Mouse (Mus musculus): Measurements from ENCODE around the gene Dctn2. TPM values are rescaled to one million over a fixed set of nuclear protein-coding genes. Genes with fewer than 3 reads are reported as not detected.

The Dctn2 gene
- polyA plus RNA-seq (2015; fragmentation: Nextera tagmentation; extraction: Ambion mirVana), result 198 and 204 TPM in 2 replicates

- DNase-seq (ENCODE audit: low spot score) (peak; percentile 100), ATAC-seq (peak; percentile 99)
- Histone ChIP-seq H3K4me1 (ENCODE audit: insufficient read depth, low read depth, low read length) (peaks cover 4% of the 10 kb centered on the region; the same call in 1 of the 2 replicates), H3K9me3 (ENCODE audit: low read length) (no peaks in the 10 kb centered on the region), H3K27me3 (replicated peaks; ENCODE audit: insufficient read depth, low read length) (peaks cover 7% of the 10 kb centered on the region; the same call in 1 of the 2 replicates), H3K27ac (ENCODE audit: low read length) (peak within 1 kb of the TSS; percentile 94), H3K36me3 (ENCODE audit: insufficient read depth, low read length) (no peaks in the 10 kb centered on the region), H3K4me3 (ENCODE audit: low read depth, low read length) (peak within 1 kb of the TSS; percentile 95), H3K9ac (replicated peaks; ENCODE audit: low read depth) (peak within 1 kb of the TSS; percentile 100), H3K4me2 (replicated peaks; ENCODE audit: low read depth, low read length) (peak within 1 kb of the TSS; percentile 60)
- peak; percentile 19; the same call in 1 of the 2 replicates for TF ChIP-seq EP300 (IDR thresholded peaks at IDR 0.05)
- 0 out of 2 replicates have a peak, but pooled peaks have one; percentile 23 for TF ChIP-seq CTCF (IDR thresholded peaks at IDR 0.05)
- under 1% methylated on average over 66 of the region's 70 CpGs for WGBS
Observed at GRCm38 (mm10) chr10:127266112-127267091, at the start of gene Dctn2. TSS of gene Dctn2 (plus strand) at chr10:127266368.

DNA sequence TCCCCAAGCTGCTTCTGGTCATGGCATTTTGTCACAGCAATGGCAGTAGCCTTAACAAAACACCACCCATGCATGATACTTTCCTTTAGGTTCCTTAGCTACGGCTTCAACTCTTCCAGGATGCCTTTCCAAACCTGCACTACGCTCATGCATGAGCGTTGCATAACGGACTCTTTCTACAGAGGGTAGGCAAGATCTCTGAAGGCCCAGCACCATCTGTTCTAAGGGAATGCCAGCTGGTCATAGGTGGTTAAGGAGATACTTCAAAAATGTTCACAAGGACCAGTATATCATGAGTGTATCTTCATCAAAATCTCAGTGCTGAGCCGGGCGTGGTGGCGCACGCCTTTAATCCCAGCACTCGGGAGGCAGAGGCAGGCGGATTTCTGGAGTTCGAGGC is 49.7 kb upstream of the Dctn2 start:
- Histone ChIP-seq H3K9ac (replicated peaks; ENCODE audit: low read depth) (no peak overlapping the region), H3K27me3 (replicated peaks; ENCODE audit: insufficient read depth, low read length) (no peaks in the 10 kb centered on the region), H3K9me3 (ENCODE audit: low read length) (no peaks in the 10 kb centered on the region), H3K4me1 (ENCODE audit: insufficient read depth, low read depth, low read length) (no peaks in the 10 kb centered on the region), H3K36me3 (ENCODE audit: insufficient read depth, low read length) (no peaks in the 10 kb centered on the region), H3K27ac (ENCODE audit: low read length) (no peak overlapping the region), H3K4me3 (ENCODE audit: low read depth, low read length) (no peak overlapping the region), H3K4me2 (replicated peaks; ENCODE audit: low read depth, low read length) (no peak overlapping the region)
- no peak for DNase-seq (ENCODE audit: low spot score)
- no peak for ATAC-seq
- WGBS, result 92% methylated on average over 11 of the region's 11 CpGs
- TF ChIP-seq EP300 (IDR thresholded peaks at IDR 0.05) (no peak), CTCF (IDR thresholded peaks at IDR 0.05) (no peak)

DNA sequence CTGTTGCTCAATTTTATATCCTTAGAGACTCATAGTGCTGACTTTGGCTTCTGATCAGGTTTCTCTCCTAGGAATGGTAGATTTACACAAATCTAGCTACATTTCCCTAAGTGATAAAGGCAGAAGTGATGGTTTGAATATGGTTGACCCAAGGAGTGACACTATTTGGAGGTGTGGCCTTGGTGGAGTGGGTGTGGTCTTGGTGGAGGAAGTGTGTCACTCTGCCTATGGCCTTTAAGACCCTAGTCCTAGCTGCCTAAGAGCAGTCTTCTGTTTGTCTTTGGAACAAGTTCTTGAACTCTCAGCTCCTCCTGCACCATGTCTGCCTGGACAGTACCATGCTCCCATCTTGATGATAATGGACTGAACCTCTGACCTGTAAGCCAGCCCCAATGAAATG is 49.0 kb upstream of the Dctn2 start:
- ATAC-seq, result no peak
- Histone ChIP-seq H3K9ac (replicated peaks; ENCODE audit: low read depth) (no peak overlapping the region), H3K27me3 (replicated peaks; ENCODE audit: insufficient read depth, low read length) (no peaks in the 10 kb centered on the region), H3K27ac (ENCODE audit: low read length) (no peak overlapping the region), H3K4me3 (ENCODE audit: low read depth, low read length) (no peak overlapping the region), H3K4me1 (ENCODE audit: insufficient read depth, low read depth, low read length) (no peaks in the 10 kb centered on the region), H3K36me3 (ENCODE audit: insufficient read depth, low read length) (no peaks in the 10 kb centered on the region), H3K4me2 (replicated peaks; ENCODE audit: low read depth, low read length) (no peak overlapping the region), H3K9me3 (ENCODE audit: low read length) (no peaks in the 10 kb centered on the region)
- no peak for DNase-seq (ENCODE audit: low spot score)
- TF ChIP-seq CTCF (IDR thresholded peaks at IDR 0.05) (no peak), EP300 (IDR thresholded peaks at IDR 0.05) (no peak)

DNA sequence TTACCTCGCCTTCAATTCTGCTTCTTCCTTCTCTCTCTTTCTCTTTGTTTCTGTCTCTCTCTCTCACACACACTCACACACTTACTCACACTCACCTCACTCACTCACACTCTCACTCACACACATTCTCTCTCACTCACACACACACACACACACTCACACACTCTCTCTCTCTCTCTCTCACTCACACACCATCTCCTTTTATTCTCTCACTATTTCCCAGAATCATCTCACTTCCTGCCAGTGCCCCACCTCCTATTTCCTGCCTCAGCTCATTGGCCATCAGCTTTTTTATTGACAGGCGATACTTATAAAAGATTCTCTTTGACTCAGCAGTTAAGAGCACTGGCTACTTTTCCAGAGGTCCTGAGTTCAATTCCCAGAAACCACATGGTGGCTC is 47.8 kb upstream of the Dctn2 start:
- WGBS, result 78% methylated on average over 2 of the region's 2 CpGs

DNA sequence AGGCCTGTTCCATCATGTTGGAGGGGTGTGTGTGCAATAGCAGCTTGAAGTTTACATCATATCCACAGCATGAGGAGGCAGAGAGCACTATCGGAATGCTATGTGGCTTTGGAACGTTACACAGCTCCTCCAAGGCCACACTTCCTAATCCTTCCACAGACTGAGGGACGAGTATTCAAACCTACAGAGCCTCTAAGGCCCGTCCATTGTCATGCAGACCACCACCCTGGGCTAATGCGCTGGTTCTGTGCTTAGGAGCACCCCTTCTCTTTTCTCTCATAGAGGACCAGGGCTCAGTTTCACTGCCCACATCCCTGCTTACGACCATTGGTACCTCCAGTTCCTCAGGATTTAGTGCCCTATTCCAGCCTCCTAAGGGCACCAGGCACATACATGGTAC is 41.0 kb upstream of the Dctn2 start:
- no peak for DNase-seq (ENCODE audit: low spot score)
- no peaks in the 10 kb centered on the region for H3K27me3 ChIP-seq (replicated peaks; ENCODE audit: insufficient read depth, low read length)
- H3K4me2 ChIP-seq (replicated peaks; ENCODE audit: low read depth, low read length), result no peak overlapping the region
- H3K36me3 ChIP-seq (ENCODE audit: insufficient read depth, low read length), result no peaks in the 10 kb centered on the region
- no peak overlapping the region for H3K9ac ChIP-seq (replicated peaks; ENCODE audit: low read depth)
- 43% methylated on average over 6 of the region's 6 CpGs for WGBS
- no peak overlapping the region for H3K4me3 ChIP-seq (ENCODE audit: low read depth, low read length)
- TF ChIP-seq EP300 (IDR thresholded peaks at IDR 0.05), result no peak
- no peak for TF ChIP-seq CTCF (IDR thresholded peaks at IDR 0.05)
- H3K4me1 ChIP-seq (ENCODE audit: insufficient read depth, low read depth, low read length), result no peaks in the 10 kb centered on the region
- no peaks in the 10 kb centered on the region for H3K9me3 ChIP-seq (ENCODE audit: low read length)
- H3K27ac ChIP-seq (ENCODE audit: low read length), result no peak overlapping the region
- no peak for ATAC-seq

More for the DNA sequence above, 47.8 kb upstream of the Dctn2 start:
- Histone ChIP-seq H3K9ac (replicated peaks; ENCODE audit: low read depth) (no peak overlapping the region), H3K4me2 (replicated peaks; ENCODE audit: low read depth, low read length) (no peak overlapping the region), H3K4me1 (ENCODE audit: insufficient read depth, low read depth, low read length) (no peaks in the 10 kb centered on the region), H3K27ac (ENCODE audit: low read length) (no peak overlapping the region), H3K36me3 (ENCODE audit: insufficient read depth, low read length) (no peaks in the 10 kb centered on the region), H3K27me3 (replicated peaks; ENCODE audit: insufficient read depth, low read length) (no peaks in the 10 kb centered on the region), H3K4me3 (ENCODE audit: low read depth, low read length) (no peak overlapping the region), H3K9me3 (ENCODE audit: low read length) (no peaks in the 10 kb centered on the region)
- no peak for ATAC-seq
- DNase-seq (ENCODE audit: low spot score), result no peak
- TF ChIP-seq EP300 (IDR thresholded peaks at IDR 0.05) (no peak), CTCF (IDR thresholded peaks at IDR 0.05) (no peak)

GRCm38 (mm10) chr10:127225732-127226131 is 40.4 kb upstream of the Dctn2 start:
- TF ChIP-seq EP300 (IDR thresholded peaks at IDR 0.05), result no peak
- no peak for TF ChIP-seq CTCF (IDR thresholded peaks at IDR 0.05)
- DNase-seq (ENCODE audit: low spot score), result no peak
- H3K4me3 ChIP-seq (ENCODE audit: low read depth, low read length), result no peak overlapping the region
- ATAC-seq, result no peak
- WGBS, result 36% methylated on average over 10 of the region's 10 CpGs
- no peak overlapping the region for H3K9ac ChIP-seq (replicated peaks; ENCODE audit: low read depth)
- no peak overlapping the region for H3K27ac ChIP-seq (ENCODE audit: low read length)
- no peaks in the 10 kb centered on the region for H3K36me3 ChIP-seq (ENCODE audit: insufficient read depth, low read length)
- no peaks in the 10 kb centered on the region for H3K27me3 ChIP-seq (replicated peaks; ENCODE audit: insufficient read depth, low read length)
- no peaks in the 10 kb centered on the region for H3K4me1 ChIP-seq (ENCODE audit: insufficient read depth, low read depth, low read length)
- no peaks in the 10 kb centered on the region for H3K9me3 ChIP-seq (ENCODE audit: low read length)
- H3K4me2 ChIP-seq (replicated peaks; ENCODE audit: low read depth, low read length), result no peak overlapping the region

Measured in lung, postnatal 0 days (tissue).